Mouse (Mus musculus) brain, embryonic 14.5 days (tissue): ENCODE results near the gene Stub1.

ENCODE experiments used
- CTCF ChIP-seq: fragments of 200-500 bp; IDR thresholded peaks from 2 replicates; pipeline ENCODE4 v1.5.1; 2012; ENCODE audit warnings: inconsistent platforms, mild to moderate bottlenecking, moderate library complexity, borderline replicate concordance; ENCODE audit not compliant: insufficient read depth, insufficient read length; ENCODE audit errors: extremely low read depth
- POLR2A ChIP-seq: fragments of 200-500 bp; IDR thresholded peaks from 2 replicates; pipeline ENCODE4 v1.6.1; 2012; ENCODE audit warnings: mild to moderate bottlenecking, inconsistent platforms, borderline replicate concordance; ENCODE audit not compliant: poor library complexity, insufficient read depth, insufficient read length, severe bottlenecking; ENCODE audit errors: extremely low read depth

GRCm38 (mm10) chr17:25791843-25792527 lies 41.2 kb downstream of the Stub1 start:
- TF ChIP-seq CTCF (no peak), POLR2A (peak; percentile 42; the same call in 1 of the 2 replicates)
